In genomic region chr4:154125202-154125601, GRCm38 (mm10) we compare ENCODE assay signal across 34 mouse cellular contexts. TPM values are rescaled to one million over a fixed set of nuclear protein-coding genes. Genes with fewer than 3 reads are reported as not detected.
"Had no signal": no experiment of that assay in that cellular context is flagged by ENCODE, and none has a peak within 500 bp of the region (broad histone marks: within the 10 kb centered on the region; RNA-seq: fewer than 3 reads in every experiment).

No protein-coding gene starts in this region.

- H3K27me3 ChIP-seq: hindbrain, embryonic 15.5 days had no signal

- H3K4me2 ChIP-seq: heart, embryonic 12.5 days; heart, embryonic 13.5 days; heart, embryonic 15.5 days; hindbrain, embryonic 12.5 days; hindbrain, embryonic 13.5 days; hindbrain, embryonic 14.5 days; hindbrain, embryonic 15.5 days; intestine, embryonic 15.5 days; kidney, embryonic 15.5 days had no signal

- H3K9me3 ChIP-seq: heart, embryonic 12.5 days; heart, embryonic 13.5 days; heart, embryonic 15.5 days; hindbrain, embryonic 10.5 days; hindbrain, embryonic 12.5 days; hindbrain, embryonic 13.5 days; hindbrain, embryonic 15.5 days; intestine, embryonic 15.5 days; kidney, embryonic 15.5 days had no signal

- H3K4me3 ChIP-seq: heart, embryonic 12.5 days; heart, embryonic 13.5 days; heart, embryonic 15.5 days; hindbrain, embryonic 10.5 days; hindbrain, embryonic 12.5 days; hindbrain, embryonic 13.5 days; hindbrain, embryonic 15.5 days; intestine, embryonic 15.5 days; kidney, embryonic 15.5 days; layer of hippocampus, adult 2 months; left cerebral cortex, adult 2 months had no signal

- H3K4me1 ChIP-seq: heart, embryonic 12.5 days; heart, embryonic 13.5 days; heart, embryonic 15.5 days; hindbrain, embryonic 10.5 days; hindbrain, embryonic 12.5 days; hindbrain, embryonic 13.5 days; hindbrain, embryonic 15.5 days; intestine, embryonic 15.5 days; kidney, embryonic 15.5 days had no signal

- H3K36me3 ChIP-seq: heart, embryonic 12.5 days; heart, embryonic 13.5 days; heart, embryonic 15.5 days; hindbrain, embryonic 10.5 days; hindbrain, embryonic 12.5 days; hindbrain, embryonic 13.5 days; hindbrain, embryonic 15.5 days; intestine, embryonic 15.5 days; kidney, embryonic 15.5 days had no signal

- DNase-seq: heart, postnatal 10 days; heart, postnatal 14 days; heart, postnatal 36 days; heart, postnatal 4 days; kidney, adult 11 months; kidney, adult 18-20 months; kidney, adult 2 months; kidney, adult 8-10 months; kidney, adult 9 months; kidney, postnatal 10 days; kidney, postnatal 14 days; kidney, postnatal 25 days; kidney, postnatal 36 days; kidney, postnatal 4 days; layer of hippocampus, adult 9-11 months; layer of hippocampus, postnatal 36 days had no signal

- H3K27ac ChIP-seq: heart, embryonic 13.5 days; heart, embryonic 15.5 days; hindbrain, embryonic 10.5 days; hindbrain, embryonic 12.5 days; hindbrain, embryonic 13.5 days; hindbrain, embryonic 14.5 days; hindbrain, embryonic 15.5 days; hindbrain, postnatal 0 days; intestine, embryonic 15.5 days; kidney, embryonic 15.5 days; kidney, postnatal 0 days; layer of hippocampus, adult 2 months; left cerebral cortex, adult 2 months had no signal

- H3K9ac ChIP-seq: heart, embryonic 12.5 days; heart, embryonic 13.5 days; heart, embryonic 15.5 days; hindbrain, embryonic 12.5 days; hindbrain, embryonic 13.5 days; hindbrain, embryonic 14.5 days; hindbrain, embryonic 15.5 days; intestine, embryonic 15.5 days; kidney, embryonic 15.5 days had no signal

RNA-seq across cellular contexts. Expression of gene Trp73, which starts 14.8 kb away (rescaled TPM):
- total RNA-seq: heart, postnatal 25 days; heart, postnatal 36 days; heart, postnatal 4 days; hematopoietic stem cell, adult 5-6 weeks had no signal
- polyA plus RNA-seq: heart, postnatal 0 days had no signal

RNA-seq across cellular contexts. Expression of gene Megf6, which starts 45.3 kb away (rescaled TPM):
- total RNA-seq: hematopoietic stem cell, adult 5-6 weeks had no signal
- polyA plus RNA-seq: inflammation-experienced regulatory T-cells, adult 6 months had no signal
